13 mouse cellular contexts compared by ENCODE assay signal in the genomic region with DNA sequence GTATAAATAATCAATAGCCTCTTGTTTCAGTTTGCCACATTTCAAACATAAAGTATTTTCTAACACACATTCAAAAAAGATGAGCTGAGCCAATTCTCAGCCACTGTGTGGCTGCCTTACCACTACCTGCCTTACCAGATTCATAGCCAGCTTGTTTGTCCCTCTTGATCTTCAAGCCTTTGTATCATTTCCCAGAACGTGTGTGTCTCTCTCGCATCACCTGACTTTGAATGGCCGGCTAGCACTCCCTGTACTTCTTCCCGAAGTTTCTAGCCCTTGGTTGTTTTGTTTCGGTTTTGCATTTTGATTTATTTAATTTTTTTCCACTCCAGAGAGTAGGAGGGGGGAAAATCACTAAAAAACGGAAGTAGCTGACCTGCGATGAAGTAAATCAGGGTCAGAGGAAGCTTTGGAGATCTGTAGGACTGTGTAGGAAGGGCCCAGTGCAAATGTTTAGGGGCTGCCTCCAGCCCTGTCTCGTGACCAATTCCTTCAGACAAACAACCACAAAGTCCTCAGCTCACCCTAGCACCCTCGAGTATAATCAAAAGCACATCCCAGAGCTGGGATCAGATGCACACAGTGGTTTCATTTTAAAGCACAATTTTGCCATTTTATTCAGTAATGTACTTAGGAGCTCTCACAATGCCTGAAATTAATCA.
DNase-seq lines count a peak whose midpoint lies in the region; ATAC-seq and TF ChIP-seq lines count a peak whose summit lies in the region.
"Had no signal": no experiment of that assay in that cellular context is flagged by ENCODE, and none has a peak within 500 bp of the region (broad histone marks: within the 10 kb centered on the region; RNA-seq: fewer than 3 reads in every experiment).

No protein-coding gene starts in this region.

- ATAC-seq in kidney, embryonic 16.5 days (ENCODE audit: low FRiP score, low TSS enrichment): no peak
- no peak for ATAC-seq in kidney, embryonic 14.5 days (ENCODE audit: low FRiP score, low TSS enrichment)
- no peak for ATAC-seq in forebrain, embryonic 11.5 days (replicated peaks; ENCODE audit: low FRiP score)
- ATAC-seq in hindbrain, embryonic 15.5 days (ENCODE audit: low FRiP score, low read depth): no peak
- no peak for ATAC-seq in midbrain, postnatal 0 days (ENCODE audit: low FRiP score)
- ATAC-seq: intestine, postnatal 0 days had no signal

- H3K4me1 ChIP-seq in kidney, embryonic 16.5 days (ENCODE audit: insufficient read depth, low read length): peaks cover 4% of the 10 kb centered on the region; the same call in 1 of the 2 replicates
- no peaks in the 10 kb centered on the region for H3K4me1 ChIP-seq in kidney, embryonic 14.5 days (ENCODE audit: control insufficient read depth, insufficient read depth, low read length)
- peaks cover 8% of the 10 kb centered on the region; the same call in 1 of the 2 replicates for H3K4me1 ChIP-seq in forebrain, embryonic 11.5 days (replicated peaks; ENCODE audit: control insufficient read depth, insufficient read depth, low read length)
- peaks cover 7% of the 10 kb centered on the region for H3K4me1 ChIP-seq in hindbrain, embryonic 15.5 days (replicated peaks)
- no peaks in the 10 kb centered on the region for H3K4me1 ChIP-seq in midbrain, postnatal 0 days (ENCODE audit: insufficient read depth, low read length)

- TF ChIP-seq CTCF in midbrain, postnatal 0 days (IDR thresholded peaks at IDR 0.05): no peak

- H3K27me3 ChIP-seq in kidney, embryonic 16.5 days (ENCODE audit: insufficient read depth, low read length): 0 out of 2 replicates have a peak, but pooled peaks cover 12% of the 10 kb centered on the region
- no peaks in the 10 kb centered on the region for H3K27me3 ChIP-seq in kidney, embryonic 14.5 days (ENCODE audit: control insufficient read depth, insufficient read depth, low read length)
- peaks cover 3% of the 10 kb centered on the region for H3K27me3 ChIP-seq in forebrain, embryonic 11.5 days (ENCODE audit: control insufficient read depth, insufficient read depth, low read length)
- peaks cover 23% of the 10 kb centered on the region for H3K27me3 ChIP-seq in hindbrain, embryonic 15.5 days
- peaks cover 60% of the 10 kb centered on the region for H3K27me3 ChIP-seq in midbrain, postnatal 0 days (ENCODE audit: insufficient read depth, low read length)
- H3K27me3 ChIP-seq: CH12.LX had no signal

- 42% methylated on average over 9 of the region's 9 CpGs for WGBS in kidney, embryonic 16.5 days
- 47% methylated on average over 9 of the region's 9 CpGs for WGBS in kidney, embryonic 14.5 days
- 37% methylated on average over 9 of the region's 9 CpGs for WGBS in forebrain, embryonic 11.5 days
- WGBS in hindbrain, embryonic 15.5 days: 51% methylated on average over 9 of the region's 9 CpGs
- WGBS in midbrain, postnatal 0 days: 46% methylated on average over 9 of the region's 9 CpGs

- peak; percentile 44 for DNase-seq in forebrain, embryonic 11.5 days (ENCODE audit: low spot score)
- DNase-seq in midbrain, postnatal 0 days (ENCODE audit: low spot score): no peak
- no peak for DNase-seq in gastrocnemius, postnatal 10 days
- DNase-seq in left cerebral cortex, postnatal 36 days (ENCODE audit: low spot score in 2 of 2): no peak
- DNase-seq: adrenal gland, postnatal 25 days; lung, adult 2 months had no signal

- H3K4me3 ChIP-seq in kidney, embryonic 16.5 days (ENCODE audit: low read length): no peak overlapping the region
- no peak overlapping the region for H3K4me3 ChIP-seq in kidney, embryonic 14.5 days (ENCODE audit: low read length)
- H3K4me3 ChIP-seq in forebrain, embryonic 11.5 days (ENCODE audit: low read depth, low read length): peak overlapping the region; percentile 13; the same call in 1 of the 2 replicates
- H3K4me3 ChIP-seq in hindbrain, embryonic 15.5 days: no peak overlapping the region
- H3K4me3 ChIP-seq in midbrain, postnatal 0 days (ENCODE audit: low read depth, low read length): no peak overlapping the region
- H3K4me3 ChIP-seq: erythroblast, embryonic 14.5 days; limb, embryonic 12.5 days had no signal

- H3K9me3 ChIP-seq in kidney, embryonic 16.5 days (ENCODE audit: low read length): no peaks in the 10 kb centered on the region
- H3K9me3 ChIP-seq in kidney, embryonic 14.5 days (ENCODE audit: control insufficient read depth, low read length): no peaks in the 10 kb centered on the region
- no peaks in the 10 kb centered on the region for H3K9me3 ChIP-seq in forebrain, embryonic 11.5 days (ENCODE audit: control insufficient read depth, low read length)
- H3K9me3 ChIP-seq in hindbrain, embryonic 15.5 days: no peaks in the 10 kb centered on the region
- no peaks in the 10 kb centered on the region for H3K9me3 ChIP-seq in midbrain, postnatal 0 days (ENCODE audit: low read length)
- H3K9me3 ChIP-seq: limb, embryonic 12.5 days had no signal

- peak overlapping the region; percentile 3; the same call in 1 of the 2 replicates for H3K4me2 ChIP-seq in kidney, embryonic 16.5 days (replicated peaks; ENCODE audit: low read depth, low read length)
- H3K4me2 ChIP-seq in kidney, embryonic 14.5 days (replicated peaks; ENCODE audit: low read depth, low read length): no peak overlapping the region
- peak overlapping the region; percentile 43 for H3K4me2 ChIP-seq in forebrain, embryonic 11.5 days (ENCODE audit: low read depth, low read length, severe bottlenecking)
- H3K4me2 ChIP-seq in hindbrain, embryonic 15.5 days: peak overlapping the region; percentile 27
- H3K4me2 ChIP-seq in midbrain, postnatal 0 days (ENCODE audit: low read depth, low read length, poor library complexity, severe bottlenecking): no peak overlapping the region
- H3K4me2 ChIP-seq: limb, embryonic 12.5 days had no signal

- H3K27ac ChIP-seq in kidney, embryonic 16.5 days (ENCODE audit: low read length): no peak overlapping the region
- no peak overlapping the region for H3K27ac ChIP-seq in kidney, embryonic 14.5 days (ENCODE audit: low read depth, low read length)
- peak overlapping the region; percentile 68 for H3K27ac ChIP-seq in forebrain, embryonic 11.5 days (ENCODE audit: low read depth, low read length)
- peak overlapping the region; percentile 73 for H3K27ac ChIP-seq in hindbrain, embryonic 15.5 days (replicated peaks)
- H3K27ac ChIP-seq in midbrain, postnatal 0 days (ENCODE audit: low read depth, low read length): peak overlapping the region; percentile 21; the same call in 1 of the 2 replicates
- H3K27ac ChIP-seq: limb, embryonic 12.5 days had no signal

- no peaks in the 10 kb centered on the region for H3K36me3 ChIP-seq in kidney, embryonic 16.5 days (ENCODE audit: insufficient read depth, low read length)
- no peaks in the 10 kb centered on the region for H3K36me3 ChIP-seq in kidney, embryonic 14.5 days (ENCODE audit: control insufficient read depth, insufficient read depth, low read length)
- H3K36me3 ChIP-seq in forebrain, embryonic 11.5 days (ENCODE audit: control insufficient read depth, insufficient read depth, low read length): no peaks in the 10 kb centered on the region
- no peaks in the 10 kb centered on the region for H3K36me3 ChIP-seq in hindbrain, embryonic 15.5 days
- H3K36me3 ChIP-seq in midbrain, postnatal 0 days (ENCODE audit: insufficient read depth, low read length): no peaks in the 10 kb centered on the region
- H3K36me3 ChIP-seq: limb, embryonic 12.5 days had no signal

- no peak overlapping the region for H3K9ac ChIP-seq in kidney, embryonic 16.5 days (replicated peaks; ENCODE audit: low read length)
- H3K9ac ChIP-seq in kidney, embryonic 14.5 days (ENCODE audit: low read depth, low read length): no peak overlapping the region
- peak overlapping the region; percentile 53 for H3K9ac ChIP-seq in forebrain, embryonic 11.5 days (ENCODE audit: low read length)
- peak overlapping the region; percentile 25; the same call in 1 of the 2 replicates for H3K9ac ChIP-seq in hindbrain, embryonic 15.5 days
- no peak overlapping the region for H3K9ac ChIP-seq in midbrain, postnatal 0 days (replicated peaks; ENCODE audit: low read length, poor library complexity, severe bottlenecking)
- H3K9ac ChIP-seq: limb, embryonic 12.5 days had no signal

- intact Hi-C loops in left cerebral cortex, postnatal 36 days (cut with DNase I): no loop called here

Comparison
In these comparisons a context has a peak if more than half of its experiments do, and no peak if none do; other contexts are left out.
1. H3K4me2 ChIP-seq: peak in kidney, embryonic 16.5 days (single experiment), forebrain, embryonic 11.5 days (single experiment) and hindbrain, embryonic 15.5 days (single experiment); none in kidney, embryonic 14.5 days (single experiment) and midbrain, postnatal 0 days (single experiment).
2. H3K27ac ChIP-seq: peak in forebrain, embryonic 11.5 days (single experiment), hindbrain, embryonic 15.5 days (single experiment) and midbrain, postnatal 0 days (single experiment); none in kidney, embryonic 16.5 days (single experiment) and kidney, embryonic 14.5 days (single experiment).
3. H3K9ac ChIP-seq: peak in forebrain, embryonic 11.5 days (single experiment) and hindbrain, embryonic 15.5 days (single experiment); none in kidney, embryonic 16.5 days (single experiment), kidney, embryonic 14.5 days (single experiment) and midbrain, postnatal 0 days (single experiment).